Mouse (Mus musculus) ES-Bruce4 (cell line): Measurements from ENCODE around the gene Pabpn1l. TPM values are rescaled to one million over a fixed set of nuclear protein-coding genes. Genes with fewer than 3 reads are reported as not detected.

Source experiments
- H3K27ac ChIP-seq: 2 replicates; pipeline ENCODE4 v1.5.1; 2012; ENCODE audit warnings: low read length, inconsistent platforms; ENCODE audit not compliant: insufficient read depth
- H3K27me3 ChIP-seq: 2 replicates; pipeline ENCODE4 v1.6.1; 2012; ENCODE audit warnings: mild to moderate bottlenecking, low read length, inconsistent platforms; ENCODE audit not compliant: control insufficient read depth, poor library complexity, insufficient read depth, severe bottlenecking
- H3K36me3 ChIP-seq: 2 replicates; pipeline ENCODE4 v1.6.1; 2012; ENCODE audit warnings: inconsistent platforms, mild to moderate bottlenecking, low read length, moderate library complexity; ENCODE audit not compliant: control insufficient read depth, poor library complexity, insufficient read depth, severe bottlenecking
- H3K4me1 ChIP-seq: one replicate; pipeline ENCODE4 v1.8.1; 2011; ENCODE audit warnings: low read length; ENCODE audit not compliant: control insufficient read depth, insufficient read depth
- H3K4me3 ChIP-seq: 2 replicates; pipeline ENCODE4 v1.5.1; 2011; ENCODE audit warnings: low read depth, mild to moderate bottlenecking, low read length
- H3K9ac ChIP-seq: 2 replicates; pipeline ENCODE4 v1.6.1; 2012; ENCODE audit warnings: low read depth, mild to moderate bottlenecking, inconsistent platforms; ENCODE audit not compliant: poor library complexity, severe bottlenecking
- H3K9me3 ChIP-seq: replicated peaks from 2 replicates; pipeline ENCODE4 v1.6.1; 2012; ENCODE audit warnings: mild to moderate bottlenecking, low read length, inconsistent platforms; ENCODE audit not compliant: control insufficient read depth, poor library complexity, insufficient read depth, severe bottlenecking
- CTCF ChIP-seq: IDR thresholded peaks from one replicate; pipeline ENCODE4 v1.8.1; 2011; ENCODE audit warnings: low read depth, low read length
- EP300 ChIP-seq: IDR thresholded peaks from 2 replicates; pipeline ENCODE4 v1.6.1; 2011; ENCODE audit warnings: low read depth, low read length; ENCODE audit not compliant: insufficient read depth
- POLR2A ChIP-seq: IDR thresholded peaks from one replicate; pipeline ENCODE4 v1.8.1; 2011; ENCODE audit warnings: low read length; ENCODE audit not compliant: insufficient read depth
- polyA plus RNA-seq: library from polyadenylated mRNA; stranded (reverse); fragments of >200 nt; gene quantifications from 2 replicates; pipeline ENCODE4 v1.2.4, GENCODE M21; 2011; ENCODE audit warnings: low read depth; ENCODE audit not compliant: missing spikeins, insufficient read depth, insufficient read length

Pabpn1l gene
- polyA plus RNA-seq, 1 experiment = not detected

- Histone ChIP-seq H3K9ac (no peak overlapping the region), H3K36me3 (peaks cover 3% of the 10 kb centered on the region), H3K4me1 (peaks cover 14% of the 10 kb centered on the region), H3K9me3 (no peaks in the 10 kb centered on the region), H3K27ac (0 out of 2 replicates have a peak overlapping the region, but pooled peaks have one; percentile 21), H3K4me3 (no peak overlapping the region), H3K27me3 (no peaks in the 10 kb centered on the region)
- TF ChIP-seq CTCF (no peak), EP300 (peak; percentile 41; the same call in 1 of the 2 replicates), POLR2A (no peak)
These were observed 43.3 kb downstream of the Pabpn1l start for GRCm38 (mm10) chr8:122579196-122579595.

GRCm38 (mm10) chr8:122577116-122577515 is 45.4 kb downstream of the Pabpn1l start:
- Histone ChIP-seq H3K36me3 (peaks cover 17% of the 10 kb centered on the region), H3K9me3 (no peaks in the 10 kb centered on the region), H3K27me3 (no peaks in the 10 kb centered on the region), H3K4me3 (peak overlapping the region; percentile 35), H3K4me1 (peaks cover 14% of the 10 kb centered on the region), H3K27ac (peak overlapping the region; percentile 83), H3K9ac (peak overlapping the region; percentile 91)
- TF ChIP-seq EP300 (no peak), POLR2A (no peak), CTCF (no peak)

GRCm38 (mm10) chr8:122576648-122577022 is 45.9 kb downstream of the Pabpn1l start, which contains the start of gene Aprt:
TSS of gene Aprt (minus strand) at chr8:122576909.
- Histone ChIP-seq H3K9me3 (no peaks in the 10 kb centered on the region), H3K4me3 (peak within 1 kb of the TSS; percentile 93), H3K27ac (peak within 1 kb of the TSS; percentile 83), H3K4me1 (peaks cover 14% of the 10 kb centered on the region), H3K27me3 (no peaks in the 10 kb centered on the region), H3K36me3 (peaks cover 22% of the 10 kb centered on the region), H3K9ac (peak within 1 kb of the TSS; percentile 91)
- TF ChIP-seq CTCF (no peak), POLR2A (peak; percentile 93), EP300 (peak; percentile 49; the same call in 1 of the 2 replicates)

- H3K27me3 ChIP-seq = no peaks in the 10 kb centered on the region
- H3K4me1 ChIP-seq = peaks cover 14% of the 10 kb centered on the region
- peak overlapping the region; percentile 93 for H3K4me3 ChIP-seq
- peaks cover 29% of the 10 kb centered on the region for H3K36me3 ChIP-seq
- no peaks in the 10 kb centered on the region for H3K9me3 ChIP-seq
- peak overlapping the region; percentile 65 for H3K27ac ChIP-seq
- peak overlapping the region; percentile 91 for H3K9ac ChIP-seq
- no peak for TF ChIP-seq EP300
- no peak for TF ChIP-seq POLR2A
- TF ChIP-seq CTCF = no peak
These were observed 46.5 kb downstream of the Pabpn1l start for GRCm38 (mm10) chr8:122575735-122576647.

GRCm38 (mm10) chr8:122575286-122575685 is 47.3 kb downstream of the Pabpn1l start:
- H3K9me3 ChIP-seq = no peaks in the 10 kb centered on the region
- peak overlapping the region; percentile 93 for H3K4me3 ChIP-seq
- H3K27me3 ChIP-seq = no peaks in the 10 kb centered on the region
- H3K9ac ChIP-seq = peak overlapping the region; percentile 91
- peak overlapping the region; percentile 65 for H3K27ac ChIP-seq
- peaks cover 36% of the 10 kb centered on the region for H3K36me3 ChIP-seq
- H3K4me1 ChIP-seq = peaks cover 12% of the 10 kb centered on the region
- TF ChIP-seq POLR2A (no peak), EP300 (no peak), CTCF (no peak)
